Mouse (Mus musculus) testis, adult 2 months (tissue): ENCODE results near the gene Cdh22.

Source experiments
- CTCF ChIP-seq: fragments of 200-500 bp; IDR thresholded peaks from 2 replicates; pipeline ENCODE4 v1.5.1; 2012; ENCODE audit warnings: low read depth, mild to moderate bottlenecking, inconsistent platforms, low read length, moderate library complexity; ENCODE audit not compliant: control insufficient read depth, insufficient read depth, insufficient replicate concordance
- POLR2A ChIP-seq: fragments of 200-500 bp; IDR thresholded peaks from 2 replicates; pipeline ENCODE4 v1.6.1; 2012; ENCODE audit warnings: low read depth, mild to moderate bottlenecking, inconsistent platforms, low read length, moderate library complexity; ENCODE audit not compliant: control insufficient read depth

DNA sequence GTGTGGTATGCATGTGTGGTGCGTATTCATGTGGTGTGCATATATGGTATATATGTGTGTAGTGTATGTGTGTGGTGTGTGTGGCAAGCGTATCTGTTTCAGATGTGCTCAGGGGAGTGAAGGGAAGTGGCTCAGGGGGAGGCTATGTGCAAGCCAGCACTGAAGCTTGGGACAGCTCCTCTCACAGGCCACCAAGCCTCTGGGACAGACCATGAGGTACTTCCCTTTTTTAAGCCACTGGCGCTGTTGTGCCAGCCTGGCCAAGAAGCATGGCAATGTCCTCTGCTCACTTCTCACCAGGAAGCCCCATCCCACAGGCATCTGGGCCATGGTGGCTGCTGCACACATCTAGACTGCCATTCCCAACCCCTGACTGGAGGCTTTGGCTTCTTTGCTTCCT, 131.7 kb downstream of the Cdh22 start:
- TF ChIP-seq POLR2A (no peak), CTCF (no peak)
